Mouse (Mus musculus) naive thymus-derived CD4-positive, alpha-beta T cell, adult 2 months (primary cell): Measurements from ENCODE around the gene Pthlh.
A peak's percentile ranks its signal among the peaks of the same experiment; 100 is the strongest.
"Not testable (repeated sequence)": the region's sequence is repeated elsewhere in the genome, so short reads cannot be mapped to it uniquely, and the experiment has no call there.

ENCODE experiments used
- DNase-seq: peaks from one replicate; pipeline ENCODE4 v3.0.0-alpha.2; 2011; ENCODE audit warnings: low read depth

Pthlh gene

GRCm38 (mm10) chr6:147263587-147264565 lies at the start of gene Pthlh:
Gene Pthlh, minus strand, starts transcription at chr6:147264183.
- DNase-seq = no peak

GRCm38 (mm10) chr6:147313331-147313730 lies 49.3 kb upstream of the Pthlh start:
- DNase-seq = no peak

GRCm38 (mm10) chr6:147310435-147310978 lies 46.5 kb upstream of the Pthlh start:
- no peak for DNase-seq

GRCm38 (mm10) chr6:147310035-147310434 lies 46.1 kb upstream of the Pthlh start:
- no peak for DNase-seq

GRCm38 (mm10) chr6:147304236-147304635 lies 40.3 kb upstream of the Pthlh start:
- not testable (repeated sequence) for DNase-seq

GRCm38 (mm10) chr6:147299607-147300006 lies 35.6 kb upstream of the Pthlh start:
- DNase-seq = no peak

- DNase-seq = no peak
These were observed 15.3 kb upstream of the Pthlh start for GRCm38 (mm10) chr6:147279309-147279708.

GRCm38 (mm10) chr6:147268143-147268790 lies 4.3 kb upstream of the Pthlh start:
- DNase-seq = no peak

GRCm38 (mm10) chr6:147266466-147266865 lies 2.5 kb upstream of the Pthlh start:
- DNase-seq = no peak

GRCm38 (mm10) chr6:147263178-147263577 lies 805 bp downstream of the Pthlh start:
- no peak for DNase-seq

- no peak for DNase-seq
These were observed 2.4 kb downstream of the Pthlh start for GRCm38 (mm10) chr6:147261616-147262015.

GRCm38 (mm10) chr6:147260766-147261165 lies 3.2 kb downstream of the Pthlh start:
- DNase-seq = no peak

GRCm38 (mm10) chr6:147247782-147248181 lies 16.2 kb downstream of the Pthlh start:
- DNase-seq = no peak

- DNase-seq = no peak
These were observed 19.7 kb downstream of the Pthlh start for GRCm38 (mm10) chr6:147244294-147244693.

GRCm38 (mm10) chr6:147243655-147244054 lies 20.3 kb downstream of the Pthlh start:
- no peak for DNase-seq

GRCm38 (mm10) chr6:147241541-147241940 lies 22.4 kb downstream of the Pthlh start:
- DNase-seq = no peak

GRCm38 (mm10) chr6:147240203-147240804 lies 23.7 kb downstream of the Pthlh start:
- DNase-seq = peak; percentile 43

- DNase-seq = no peak
These were observed 37.3 kb downstream of the Pthlh start for GRCm38 (mm10) chr6:147226696-147227095.

GRCm38 (mm10) chr6:147219099-147219498 lies 44.9 kb downstream of the Pthlh start:
- no peak for DNase-seq

- no peak for DNase-seq
These were observed 47.8 kb downstream of the Pthlh start for GRCm38 (mm10) chr6:147216156-147216555.

GRCm38 (mm10) chr6:147207821-147208330 lies 56.1 kb downstream of the Pthlh start:
- no peak for DNase-seq
